Mouse (Mus musculus) hematopoietic stem cell, adult 5-6 weeks (primary cell): ENCODE results near the gene Flnb. TPM values are rescaled to one million over a fixed set of nuclear protein-coding genes. Genes with fewer than 3 reads are reported as not detected.

ENCODE experiments used
- ATAC-seq, 2 experiments: fragments of 125-278 bp in 1 of 2; replicated peaks in 1 of 2; 2 replicates each; pipeline ENCODE4 v1.8.0; 2016 to 2017; ENCODE audit warnings: inconsistent platforms in 2 of 2, mild to moderate bottlenecking in 2 of 2, moderate number of reproducible peaks in 2 of 2, low read depth in 1 of 2, moderate TSS enrichment in 1 of 2; ENCODE audit not compliant: low FRiP score in 2 of 2, poor library complexity in 2 of 2, severe bottlenecking in 2 of 2, insufficient read depth in 1 of 2, low TSS enrichment in 1 of 2
- total RNA-seq: library from RNA; stranded (forward); fragments of 172-1452, 232-1000 nt; gene quantifications from 2 replicates; pipeline ENCODE4 v1.2.3, GENCODE M21; 2017

Gene Flnb
- total RNA-seq, 1 experiment from 2014 or later: 15.1 TPM

GRCm38 (mm10) chr14:7989371-7989770 is 171.6 kb downstream of the Flnb start:
- ATAC-seq: no peak

GRCm38 (mm10) chr14:7989961-7990360 is 172.2 kb downstream of the Flnb start:
- ATAC-seq: no peak

DNA sequence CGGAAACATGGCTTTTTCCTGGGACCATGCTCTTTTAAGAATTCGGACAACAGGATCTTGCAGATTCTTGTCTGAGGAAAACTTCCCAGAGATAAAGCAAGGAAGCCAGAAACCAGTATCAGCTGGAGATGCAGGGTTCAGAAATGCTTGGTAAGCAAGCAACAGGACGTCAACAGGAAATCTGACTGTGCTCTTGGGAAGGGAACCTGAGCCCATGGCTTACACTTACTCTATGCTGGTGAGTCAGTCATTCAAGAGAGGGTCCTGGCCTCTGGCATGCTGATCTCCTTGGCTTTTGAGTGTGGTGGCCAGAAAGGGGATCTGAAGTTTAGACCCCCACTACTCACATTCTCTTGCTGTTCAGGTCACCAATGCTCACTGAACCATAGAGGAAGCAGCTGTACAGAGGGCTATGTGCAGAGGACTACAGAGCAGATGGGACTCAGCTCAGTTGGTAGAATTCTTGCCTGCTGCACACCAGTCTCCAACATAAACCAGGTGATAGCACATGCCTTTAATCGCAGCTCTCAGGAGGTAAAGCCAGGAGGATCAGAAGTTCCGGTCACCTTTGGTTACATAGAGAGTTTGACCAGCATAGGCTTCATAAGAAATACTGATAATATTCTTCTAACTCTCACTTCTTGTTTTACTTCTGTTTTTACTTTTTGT is 173.5 kb downstream of the Flnb start:
- ATAC-seq: peak in 1 of 2 experiments; percentile 19; a peak in 1 of 4 replicates

- ATAC-seq: no peak
Measured at GRCm38 (mm10) chr14:7992158-7992557, 174.4 kb downstream of the Flnb start.

- ATAC-seq: 0 out of 4 replicates have a peak, but pooled peaks have one; percentile 35 to 39
Measured at GRCm38 (mm10) chr14:7994271-7994767, 176.6 kb downstream of the Flnb start, which contains the start of gene Dnase1l3. Gene Dnase1l3, minus strand, starts transcription at chr14:7994573.

DNA sequence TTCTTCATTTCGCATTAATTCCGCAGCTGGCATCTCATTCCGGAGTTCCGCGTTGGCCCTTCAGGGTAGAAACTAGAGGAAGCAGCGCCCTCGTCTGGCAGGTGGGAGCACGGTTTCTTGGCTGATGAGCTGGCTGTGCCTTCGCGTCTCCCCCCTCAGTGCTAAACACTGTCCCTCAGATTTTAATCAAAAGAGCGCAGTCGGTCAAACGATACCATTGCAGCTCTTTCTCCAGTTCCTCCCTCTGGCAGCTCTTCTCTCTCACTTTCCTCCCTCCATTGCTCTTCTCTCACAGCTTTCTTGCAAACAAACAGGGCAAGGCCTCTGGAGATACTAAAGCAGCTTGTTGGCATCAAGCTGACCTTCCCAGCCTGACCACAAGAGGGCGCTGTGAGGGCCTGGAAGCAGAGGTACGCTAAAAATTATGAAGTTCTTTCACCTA is 179.5 kb downstream of the Flnb start:
- ATAC-seq: peak; percentile 90 to 94

DNA sequence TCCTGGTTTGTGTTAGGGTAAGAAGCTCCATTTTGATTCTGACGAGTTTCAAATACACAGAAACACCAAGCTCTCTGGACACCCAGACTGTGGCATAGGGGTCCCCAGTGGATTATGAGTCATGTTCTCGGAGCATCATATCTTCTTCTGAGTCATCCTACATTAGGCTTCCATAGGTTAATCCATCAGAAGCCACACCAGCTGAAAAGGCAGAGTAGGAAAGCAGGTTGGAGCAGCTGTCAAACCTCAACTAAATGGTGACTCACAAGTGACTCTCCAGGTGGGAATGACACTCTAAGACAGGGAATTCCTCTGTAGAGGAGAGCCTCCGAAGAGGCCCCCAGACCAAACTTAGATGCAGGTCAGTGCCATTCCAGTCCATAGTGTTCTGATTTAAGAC is 181.3 kb downstream of the Flnb start:
- ATAC-seq: no peak

- no peak for ATAC-seq
Measured at GRCm38 (mm10) chr14:7999435-7999834, 181.7 kb downstream of the Flnb start.

- no peak for ATAC-seq
Measured at GRCm38 (mm10) chr14:8000247-8000646, 182.5 kb downstream of the Flnb start.

Other genes starting within 250 kb of the Flnb start
- gene Gm3558, start 249.4 kb upstream of the Flnb start, total RNA-seq: 0.56 TPM in 1 of 2 replicates, not detected in the other
- not detected in 2 replicates for gene Gm10338, start 222.4 kb upstream of the Flnb start, total RNA-seq
- gene Gm10128, start 174.0 kb upstream of the Flnb start, total RNA-seq: not detected in 2 replicates
- not detected in 2 replicates for gene Gm26661, start 26.4 kb upstream of the Flnb start, total RNA-seq
- not detected in 2 replicates for gene Gm45521, start 139.3 kb downstream of the Flnb start, total RNA-seq
- gene Dnase1l3, start 176.6 kb downstream of the Flnb start, total RNA-seq: 0.13 TPM in 1 of 2 replicates, not detected in the other
- gene Abhd6, start 184.9 kb downstream of the Flnb start, total RNA-seq: 5.1 and 6.6 TPM in 2 replicates